Mouse (Mus musculus) CH12.LX (cell line): ENCODE results near the gene Gm6614. TPM values are rescaled to one million over a fixed set of nuclear protein-coding genes. Genes with fewer than 3 reads are reported as not detected.

Experiments used
- polyA plus RNA-seq: library from polyadenylated mRNA; unstranded; fragments of >175 nt; gene quantifications from 2 replicates; pipeline ENCODE4 v1.2.1, GENCODE M21; 2012; ENCODE audit warnings: low read depth; ENCODE audit not compliant: insufficient read length
- total RNA-seq, 2 experiments: library from RNA; depleted of rRNA; stranded (reverse); fragments of 300-350 nt in 1 of 2; fragments of >200 nt in 1 of 2; gene quantifications; 2 replicates each; pipeline ENCODE4 v1.2.3; 2012 to 2014

Gm6614 gene
- total and polyA plus RNA-seq, 3 experiments, result not detected

Other genes with a start within 250 kb of the Gm6614 start
- not detected in 2 replicates for gene Gm5724, start 237.6 kb downstream of the Gm6614 start, total RNA-seq (2012; rRNA removed)
- not detected in 2 replicates for gene Gm5724, start 237.6 kb downstream of the Gm6614 start, total RNA-seq (2014; rRNA removed)
- gene Gm5724, start 237.6 kb downstream of the Gm6614 start, polyA plus RNA-seq, result not detected in 2 replicates
- gene Slco1a4, start 155.2 kb downstream of the Gm6614 start, total RNA-seq (2012; rRNA removed), result not detected in 2 replicates
- not detected in 2 replicates for gene Slco1a4, start 155.2 kb downstream of the Gm6614 start, total RNA-seq (2014; rRNA removed)
- not detected in 2 replicates for gene Slco1a4, start 155.2 kb downstream of the Gm6614 start, polyA plus RNA-seq
- not detected in 2 replicates for gene Slco1a1, start 64.5 kb downstream of the Gm6614 start, total RNA-seq (2012; rRNA removed)
- not detected in 2 replicates for gene Slco1a1, start 64.5 kb downstream of the Gm6614 start, total RNA-seq (2014; rRNA removed)
- gene Slco1a1, start 64.5 kb downstream of the Gm6614 start, polyA plus RNA-seq, result not detected in 2 replicates
- not detected in 2 replicates for gene Slco1a6, start 197.1 kb upstream of the Gm6614 start, total RNA-seq (2012; rRNA removed)
- gene Slco1a6, start 197.1 kb upstream of the Gm6614 start, total RNA-seq (2014; rRNA removed), result not detected in 2 replicates
- 1.1 and 1.4 TPM in 2 replicates for gene Slco1a6, start 197.1 kb upstream of the Gm6614 start, polyA plus RNA-seq